In genomic region chr9:96538916-96539315, GRCm38 (mm10) we compare ENCODE assay signal across 19 mouse cellular contexts. TPM values are rescaled to one million over a fixed set of nuclear protein-coding genes. Genes with fewer than 3 reads are reported as not detected.
DNase-seq lines count a peak whose midpoint lies in the region; ATAC-seq and TF ChIP-seq lines count a peak whose summit lies in the region.
"Had no signal": no experiment of that assay in that cellular context is flagged by ENCODE, and none has a peak within 500 bp of the region (broad histone marks: within the 10 kb centered on the region; RNA-seq: fewer than 3 reads in every experiment).

No protein-coding gene starts in this region.

- no peak for TF ChIP-seq EP300 in lung, postnatal 0 days (IDR thresholded peaks at IDR 0.05)

- H3K4me2 ChIP-seq in lung, postnatal 0 days (replicated peaks; ENCODE audit: low read depth, low read length) = no peak overlapping the region
- H3K4me2 ChIP-seq: forebrain, embryonic 15.5 days; liver, embryonic 15.5 days; midbrain, embryonic 12.5 days had no signal

- H3K27me3 ChIP-seq in lung, postnatal 0 days (replicated peaks; ENCODE audit: insufficient read depth, low read length) = no peaks in the 10 kb centered on the region
- H3K27me3 ChIP-seq: forebrain, embryonic 15.5 days; liver, embryonic 15.5 days had no signal

- H3K9ac ChIP-seq in lung, postnatal 0 days (replicated peaks; ENCODE audit: low read depth) = no peak overlapping the region
- H3K9ac ChIP-seq: forebrain, embryonic 15.5 days; liver, embryonic 15.5 days; midbrain, embryonic 12.5 days had no signal

- TF ChIP-seq CTCF in lung, postnatal 0 days (IDR thresholded peaks at IDR 0.05) = no peak

- no peak overlapping the region for H3K27ac ChIP-seq in lung, postnatal 0 days (ENCODE audit: low read length)
- H3K27ac ChIP-seq: forebrain, embryonic 15.5 days; hindbrain, embryonic 10.5 days; liver, embryonic 15.5 days; midbrain, embryonic 12.5 days had no signal

- peak; percentile 8 for DNase-seq in embryo, embryonic 10.5 days (ENCODE audit: low spot score)
- DNase-seq in embryo, embryonic 10 days (ENCODE audit: low spot score) = no peak
- peak; percentile 14 for DNase-seq in kidney, postnatal 14 days
- no peak for DNase-seq in kidney, postnatal 25 days
- DNase-seq in ES-CJ7 (ENCODE audit: low read depth, low spot score) = peak; percentile 70
- DNase-seq in lung, postnatal 0 days (ENCODE audit: low spot score) = peak; percentile 63
- DNase-seq in right cerebral cortex, postnatal 25 days = no peak
- no peak for DNase-seq in adrenal gland, postnatal 25 days
- DNase-seq: adrenal gland, adult 8-10 months; cerebellum, adult 9-10 months; kidney, postnatal 36 days; layer of hippocampus, postnatal 36 days; left cerebral cortex, postnatal 4 days; thymus, postnatal 4 days had no signal

- H3K4me1 ChIP-seq in lung, postnatal 0 days (ENCODE audit: insufficient read depth, low read depth, low read length) = peaks cover 5% of the 10 kb centered on the region; the same call in 1 of the 2 replicates

- peak; percentile 84 for ATAC-seq in lung, postnatal 0 days
- ATAC-seq: forebrain, embryonic 15.5 days had no signal

- no peaks in the 10 kb centered on the region for H3K9me3 ChIP-seq in lung, postnatal 0 days (ENCODE audit: low read length)
- H3K9me3 ChIP-seq: forebrain, embryonic 15.5 days; hindbrain, embryonic 10.5 days; liver, embryonic 15.5 days; midbrain, embryonic 12.5 days had no signal

- WGBS in lung, postnatal 0 days = 37% methylated on average over 10 of the region's 10 CpGs

- 0 out of 2 replicates have a peak, but pooled peaks cover 5% of the 10 kb centered on the region for H3K36me3 ChIP-seq in lung, postnatal 0 days (ENCODE audit: insufficient read depth, low read length)

- H3K4me3 ChIP-seq in lung, postnatal 0 days (ENCODE audit: low read depth, low read length) = no peak overlapping the region
- H3K4me3 ChIP-seq: forebrain, embryonic 15.5 days; hindbrain, embryonic 10.5 days; liver, embryonic 15.5 days; midbrain, embryonic 12.5 days had no signal

RNA-seq across cellular contexts. Expression of gene Gm28729, which starts 13.9 kb away (rescaled TPM):
- 2.7 and 4.4 TPM in 2 replicates for polyA plus RNA-seq in lung, postnatal 0 days (2015; fragmentation: Nextera tagmentation; extraction: Ambion mirVana)
- not detected in 2 replicates for total RNA-seq in adrenal gland, postnatal 25 days (2021)
- polyA plus RNA-seq: heart, embryonic 14.5 days; midbrain, embryonic 12.5 days had no signal

Comparison
In these comparisons a context has a peak if more than half of its experiments do, and no peak if none do; other contexts are left out.
1. DNase-seq: peak in embryo, embryonic 10.5 days (single experiment), kidney, postnatal 14 days (single experiment), ES-CJ7 (single experiment) and lung, postnatal 0 days (single experiment); none in embryo, embryonic 10 days (single experiment), kidney, postnatal 25 days (0 of 2), right cerebral cortex, postnatal 25 days (single experiment) and adrenal gland, postnatal 25 days (single experiment).